Mouse (Mus musculus) urinary bladder, postnatal 36 days (tissue): ENCODE measurements around the gene Olfr215.
"Not testable (repeated sequence)": the region's sequence is repeated elsewhere in the genome, so short reads cannot be mapped to it uniquely, and the experiment has no call there.

Experiments used
- DNase-seq, 2 experiments: peaks; one replicate each; pipeline ENCODE4 v3.0.0; 2022; ENCODE audit warnings: low spot score in 2 of 2, mixed read lengths in 1 of 2

Olfr215 gene

GRCm38 (mm10) chr6:116584095-116584494 is at the start of gene Olfr215:
TSS of gene Olfr215 (minus strand) at chr6:116584195.
- DNase-seq, result no peak

DNA sequence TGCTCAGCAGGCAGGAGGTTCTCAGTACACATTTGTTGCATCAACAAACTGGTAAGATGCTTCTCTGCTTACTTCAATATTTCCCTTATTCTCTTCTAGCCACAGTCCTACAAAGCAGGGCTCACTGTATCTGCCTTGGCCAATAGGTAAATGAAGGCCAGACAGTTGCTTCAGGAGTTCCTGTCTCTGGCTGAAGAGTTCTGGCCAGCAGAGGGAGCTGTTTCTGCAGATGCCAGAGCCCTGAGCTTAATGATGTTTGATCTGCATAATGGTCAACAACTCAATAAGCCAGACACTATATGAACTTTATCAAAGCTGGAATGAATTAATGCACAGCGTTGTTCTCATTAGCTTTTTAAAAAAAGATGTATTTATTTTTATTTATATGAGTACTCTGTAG is 48.1 kb upstream of the Olfr215 start:
- peak; percentile 73 to 82 for DNase-seq

GRCm38 (mm10) chr6:116629766-116630165 is 45.8 kb upstream of the Olfr215 start:
- DNase-seq, result no peak

- DNase-seq, result peak; percentile 52 to 58
Measured at GRCm38 (mm10) chr6:116628539-116629171, 44.7 kb upstream of the Olfr215 start, which contains the start of gene Zfp422. TSS of gene Zfp422 (minus strand) at chr6:116628999.

GRCm38 (mm10) chr6:116628095-116628494 is 44.1 kb upstream of the Olfr215 start:
- DNase-seq, result no peak

DNA sequence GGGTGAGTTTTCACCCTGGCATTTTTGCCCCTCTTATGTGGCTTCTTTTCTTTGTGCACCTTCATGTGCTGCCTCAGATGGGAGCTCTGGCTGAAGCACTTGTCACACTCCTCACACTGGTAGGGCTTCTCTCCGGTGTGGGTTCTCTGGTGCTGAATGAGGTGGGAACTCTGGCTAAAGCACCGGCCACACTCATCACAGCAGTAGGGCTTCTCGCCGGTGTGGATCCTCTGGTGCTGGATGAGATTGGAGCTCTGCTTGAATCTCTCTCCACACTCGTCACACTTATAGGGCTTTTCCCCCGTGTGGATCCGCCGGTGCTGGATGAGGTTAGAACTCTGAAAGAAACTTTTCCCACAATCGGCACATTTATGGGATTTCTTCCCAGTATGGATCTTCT is 42.4 kb upstream of the Olfr215 start:
- DNase-seq, result not testable (repeated sequence)

DNA sequence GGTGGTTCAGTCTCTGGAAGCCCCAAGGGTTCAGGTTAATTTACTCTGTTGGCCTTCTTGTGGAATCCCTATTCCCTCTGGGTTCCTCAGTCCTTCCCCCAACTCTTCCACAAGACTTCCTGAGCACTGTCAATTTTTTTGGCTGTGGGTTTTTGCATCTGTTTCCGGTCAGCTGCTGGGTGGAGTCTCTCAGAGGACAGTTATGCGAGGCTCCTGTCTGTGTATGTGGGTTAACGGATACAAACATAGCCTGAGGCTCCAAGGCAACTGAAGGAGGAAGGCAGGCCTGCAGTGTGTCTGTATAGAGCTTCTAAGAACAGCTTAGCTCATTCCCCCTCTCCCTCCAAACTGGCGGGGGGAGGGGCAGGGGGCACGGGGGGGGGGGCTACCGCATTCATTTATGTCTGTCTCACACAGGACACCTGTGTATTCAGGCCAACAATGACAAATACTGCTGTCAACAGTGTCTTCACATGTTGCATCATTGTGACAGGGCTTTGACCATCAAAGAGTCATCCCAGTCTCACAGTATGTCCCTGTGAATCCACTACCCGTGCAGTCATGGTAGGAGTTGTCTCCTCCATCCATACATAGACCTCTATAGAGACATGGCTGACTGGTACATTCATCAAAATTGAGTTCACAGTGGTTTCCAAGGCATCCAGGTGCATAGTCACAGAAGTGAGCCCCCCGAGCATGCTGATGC is 37.5 kb upstream of the Olfr215 start:
- no peak for DNase-seq

DNA sequence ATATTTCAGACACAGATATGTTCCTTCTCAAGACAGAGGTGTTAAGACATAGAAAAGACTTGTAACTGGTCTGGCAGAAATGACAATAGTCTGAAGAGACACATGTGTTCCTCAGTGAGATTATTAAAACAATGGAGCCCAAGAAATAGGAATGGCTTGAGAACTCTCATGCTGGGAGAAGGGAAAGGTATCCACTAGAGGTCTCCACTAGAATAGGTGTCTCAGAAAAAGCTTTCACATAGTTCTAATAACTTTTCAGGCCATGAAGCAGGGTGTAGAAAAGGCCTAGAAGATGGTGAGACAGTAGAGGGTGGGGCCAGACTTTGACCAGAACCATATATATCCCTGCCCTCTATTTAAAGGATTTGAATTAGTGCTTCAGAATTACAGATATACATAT is 34.1 kb upstream of the Olfr215 start:
- no peak for DNase-seq

- DNase-seq, result no peak
Measured at GRCm38 (mm10) chr6:116615719-116616118, 31.7 kb upstream of the Olfr215 start.

DNA sequence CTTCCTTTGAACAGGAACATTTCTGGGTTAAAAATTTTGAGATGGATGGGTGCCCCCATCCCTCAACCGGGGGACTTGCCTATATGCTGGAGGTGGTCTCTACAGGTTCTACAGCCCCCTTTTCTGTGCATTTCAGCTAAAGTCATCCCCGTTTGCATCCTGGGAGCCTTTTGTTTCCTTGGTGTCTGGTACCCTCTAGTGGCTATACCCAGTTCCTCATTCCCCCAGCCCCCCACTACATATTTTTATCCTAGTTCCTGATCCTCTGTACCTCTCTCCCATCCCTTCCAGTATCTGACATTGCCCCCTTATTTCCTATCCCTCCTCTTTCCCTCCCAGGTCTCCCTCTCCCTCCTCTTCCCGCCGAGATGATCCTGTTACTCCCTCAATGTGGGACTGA is 23.2 kb upstream of the Olfr215 start:
- no peak for DNase-seq

GRCm38 (mm10) chr6:116600969-116601368 is 17.0 kb upstream of the Olfr215 start:
- DNase-seq, result not testable (repeated sequence)

DNA sequence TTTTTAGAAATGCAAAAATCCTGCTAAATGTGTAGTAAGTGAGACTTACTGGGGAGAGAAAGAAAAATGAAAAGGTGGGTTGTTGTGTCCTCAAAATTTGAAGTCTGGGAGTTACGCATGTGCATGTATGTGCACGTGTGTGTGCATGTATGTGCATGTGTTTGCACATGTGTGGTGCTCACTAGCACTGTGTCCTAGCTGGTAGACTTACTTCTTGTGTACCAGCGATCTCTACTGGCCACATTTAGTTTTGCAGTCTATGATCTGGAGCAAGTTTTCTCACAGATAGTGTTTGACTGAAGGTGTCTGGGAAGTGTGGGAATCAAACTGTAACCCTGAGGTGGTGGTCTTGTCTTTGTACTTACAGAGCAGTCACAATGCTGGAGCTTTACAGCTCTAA is 14.2 kb downstream of the Olfr215 start:
- peak in 1 of 2 experiments; percentile 14 for DNase-seq

DNA sequence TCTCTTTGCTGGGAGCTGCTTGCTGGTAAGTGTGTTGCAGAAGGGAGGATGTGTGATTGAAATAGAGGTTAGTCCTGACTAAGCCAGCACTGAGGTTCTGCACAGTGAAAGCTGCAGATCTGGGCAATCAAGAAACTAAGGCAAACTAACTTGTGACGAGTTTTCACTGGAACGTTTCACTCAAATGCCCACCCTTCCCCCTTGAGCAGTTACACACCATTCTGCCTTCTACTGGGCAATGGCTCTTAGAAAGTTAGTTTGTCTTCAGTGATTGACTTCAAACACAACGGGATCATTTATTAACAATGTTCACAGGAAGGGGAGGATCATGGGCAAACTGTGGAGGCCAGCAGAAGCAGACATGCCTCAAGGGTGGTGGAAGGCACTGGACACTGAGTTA is 29.0 kb downstream of the Olfr215 start:
- DNase-seq, result no peak

DNA sequence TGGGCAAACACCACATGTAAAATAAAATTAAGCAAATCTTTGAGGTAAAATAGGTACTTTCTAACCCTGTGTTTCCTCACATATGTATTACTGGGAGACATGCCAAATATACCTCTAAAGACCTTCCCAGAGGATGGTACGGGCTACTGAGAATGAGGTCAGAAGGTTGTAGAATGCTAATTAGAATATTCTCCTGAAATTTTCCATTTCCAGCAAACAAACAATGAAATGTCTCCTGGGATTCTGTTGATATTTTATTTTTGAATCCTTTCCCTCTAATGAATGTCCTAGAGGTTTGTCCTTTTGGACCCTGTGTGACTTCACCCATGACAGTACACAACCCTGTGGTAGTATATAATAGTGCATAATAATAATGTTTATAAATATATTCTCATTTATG is 30.1 kb downstream of the Olfr215 start, which contains the start of gene Olfr214:
Gene Olfr214 (plus strand): TSS at position 301 of the 400 bp plus-strand sequence.
- DNase-seq, result no peak

GRCm38 (mm10) chr6:116550841-116551240 is 33.2 kb downstream of the Olfr215 start, which contains the start of gene Gm5580:
TSS of gene Gm5580 (plus strand) at chr6:116551141.
- DNase-seq, result not testable (repeated sequence)

DNA sequence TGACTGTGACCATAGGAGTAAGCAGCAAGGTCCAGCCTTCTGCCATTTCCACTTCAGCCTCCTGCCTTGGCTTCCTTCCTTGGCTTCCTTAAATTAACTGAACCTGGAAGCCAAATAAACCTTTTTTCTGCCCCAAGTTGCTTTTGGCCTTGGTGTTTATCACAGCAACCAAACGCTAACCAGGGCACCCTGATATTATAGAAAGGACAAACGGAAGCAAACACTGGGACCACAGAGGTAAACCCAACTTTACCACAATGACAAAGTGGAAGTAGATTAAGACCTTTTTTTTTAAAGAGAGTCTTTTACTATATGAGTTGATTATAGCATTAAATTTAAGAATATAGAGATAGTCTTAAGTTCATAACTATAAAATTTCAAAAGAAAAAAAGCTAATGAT is 41.5 kb downstream of the Olfr215 start:
- DNase-seq, result no peak

- DNase-seq, result no peak
Measured at GRCm38 (mm10) chr6:116538156-116538555, 45.8 kb downstream of the Olfr215 start, which contains the start of gene Olfr213. TSS of gene Olfr213 (plus strand) at chr6:116538456.
